Mouse (Mus musculus): ENCODE data around the gene Gm26566.

DNA sequence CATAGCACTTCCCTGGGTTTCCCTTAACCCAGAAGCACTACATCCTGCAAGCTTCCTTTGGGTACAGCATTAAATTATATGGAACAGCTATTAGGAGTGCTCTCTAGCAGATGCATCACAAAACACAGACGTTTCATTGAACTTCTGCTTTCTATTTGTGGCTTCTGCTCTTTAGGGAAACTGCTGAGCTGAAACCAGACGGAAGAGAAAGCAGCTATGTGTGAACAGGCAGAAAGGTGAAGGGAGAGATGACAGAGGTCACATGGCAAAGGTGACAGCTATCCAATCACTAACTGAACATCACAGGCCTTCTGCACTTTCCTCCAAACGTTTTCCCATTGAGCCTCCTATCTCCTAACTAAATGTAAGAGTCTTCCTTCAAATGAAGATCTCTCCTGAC is 15.7 kb upstream of the Gm26566 start:
- TF ChIP-seq CTCF (IDR thresholded peaks at IDR 0.05; ENCODE audit: borderline replicate concordance, insufficient read depth, low read length) (no peak), POLR2A (IDR thresholded peaks at IDR 0.05; ENCODE audit: low read depth, low read length) (no peak)

Data from embryonic fibroblast, embryonic 13.5 days (primary cell).